Mouse (Mus musculus) heart, adult 2 months (tissue): Measurements from ENCODE around the gene Sf3b4. TPM values are rescaled to one million over a fixed set of nuclear protein-coding genes. Genes with fewer than 3 reads are reported as not detected.

Source experiments
- DNase-seq, 2 experiments: peaks; one replicate each; pipeline ENCODE4 v3.0.0; 2021
- H3K27ac ChIP-seq: fragments of 200-600 bp; 2 replicates; pipeline ENCODE4 v1.8.1; 2022
- H3K27me3 ChIP-seq: fragments of 200-500 bp; 2 replicates; pipeline ENCODE4 v1.6.1; 2012; ENCODE audit warnings: mild to moderate bottlenecking, low read length, inconsistent platforms, mixed read lengths; ENCODE audit not compliant: control insufficient read depth, insufficient read depth
- H3K36me3 ChIP-seq: fragments of 200-500 bp; 2 replicates; pipeline ENCODE4 v1.6.1; 2012; ENCODE audit warnings: low read length, inconsistent platforms; ENCODE audit not compliant: control insufficient read depth, insufficient read depth
- H3K4me1 ChIP-seq: fragments of 200-500 bp; 2 replicates; pipeline ENCODE4 v1.6.1; 2011; ENCODE audit warnings: low read length; ENCODE audit not compliant: control insufficient read depth, insufficient read depth
- H3K4me3 ChIP-seq: fragments of 200-600 bp; 2 replicates; pipeline ENCODE4 v1.8.1; 2022
- H3K79me2 ChIP-seq: fragments of 200-500 bp; replicated peaks from 2 replicates; pipeline ENCODE4 v1.6.1; 2012; ENCODE audit warnings: mild to moderate bottlenecking, inconsistent platforms, low read length, moderate library complexity, mixed read lengths; ENCODE audit not compliant: control insufficient read depth, insufficient read depth
- H3K9ac ChIP-seq: fragments of 200-500 bp; 2 replicates; pipeline ENCODE4 v1.6.1; 2012; ENCODE audit warnings: low read depth, mild to moderate bottlenecking, control low read depth, inconsistent platforms, low read length, mixed read lengths
- CTCF ChIP-seq: fragments of 200-600 bp; IDR thresholded peaks from 2 replicates; pipeline ENCODE4 v1.8.1; 2022; ENCODE audit warnings: antibody characterized with exemption, mild to moderate bottlenecking, moderate library complexity
- EP300 ChIP-seq: fragments of 200-500 bp; IDR thresholded peaks from 2 replicates; pipeline ENCODE4 v1.6.1; 2011; ENCODE audit warnings: low read depth, low read length, control low read depth; ENCODE audit not compliant: insufficient read depth
- POLR2A ChIP-seq: fragments of 200-500 bp; IDR thresholded peaks from 2 replicates; pipeline ENCODE4 v1.6.1; 2011; ENCODE audit warnings: mild to moderate bottlenecking, low read depth, low read length, control low read depth; ENCODE audit not compliant: insufficient read depth
- WGBS: fragments of 180-500 bp; shearing (Covaris S2); methylation state at CpG from one replicate; pipeline ENCODE4 v1.1.7; 2018; 5-methylcytosine and 5-hydroxymethylcytosine counted together
- intact Hi-C: fragments of 180-260 bp; cut with DNase I; formaldehyde crosslinking; loops from one replicate; pipeline ENCODE4 v1.15.1; 2025
- microRNA-seq, 2 experiments: library from miRNA; unstranded; fragments of <30 nt; microRNA quantifications; one replicate each; pipeline ENCODE4 v1.2.0; 2021
- polyA plus RNA-seq: library from polyadenylated mRNA; depleted of rRNA; stranded (reverse); fragments of >200 nt; gene quantifications from 2 replicates; pipeline ENCODE4 v1.2.3, GENCODE M21; 2012; rRNA removed
- total RNA-seq, 2 experiments: library from RNA; stranded (reverse); gene quantifications; 2 replicates each; pipeline ENCODE4 v1.2.3; 2021

The Sf3b4 gene
- total and polyA plus RNA-seq, 3 experiments, result 15.7 to 23.0 (median 16.5) TPM

GRCm38 (mm10) chr3:96225421-96225820, 53.3 kb downstream of the Sf3b4 start:
- Histone ChIP-seq H3K79me2 (peaks cover 2% of the 10 kb centered on the region; the same call in 1 of the 2 replicates), H3K9ac (no peak overlapping the region), H3K36me3 (peaks cover 2% of the 10 kb centered on the region), H3K4me3 (no peak overlapping the region), H3K27me3 (no peaks in the 10 kb centered on the region), H3K27ac (no peak overlapping the region), H3K4me1 (peaks cover 7% of the 10 kb centered on the region)
- TF ChIP-seq POLR2A (no peak), EP300 (no peak), CTCF (no peak)
- peak in 1 of 2 experiments; percentile 10 for DNase-seq
- intact Hi-C loops, result no loop called here
- 62% methylated on average over 2 of the region's 2 CpGs for WGBS

Small RNAs within 50 kb of the gene (microRNA-seq; reads per million reads assigned to microRNA genes)
- gene Gm44492, result 0 to 0.56 reads per million in 2 experiments

Other genes starting within 250 kb of the Sf3b4 start
- gene Anp32e, start 243.1 kb upstream of the Sf3b4 start, total RNA-seq, result 10 to 100 TPM; 83.0 to 90.9 TPM
- gene Anp32e, start 243.1 kb upstream of the Sf3b4 start, polyA plus RNA-seq, result 15.5 and 29.9 TPM in 2 replicates
- gene Plekho1, start 176.3 kb upstream of the Sf3b4 start, total RNA-seq, result 10 to 100 TPM; 65.4 to 67.5 TPM
- 82.8 and 110 TPM in 2 replicates for gene Plekho1, start 176.3 kb upstream of the Sf3b4 start, polyA plus RNA-seq
- 10 to 100 TPM; 23.0 to 24.5 TPM for gene Vps45, start 113.9 kb upstream of the Sf3b4 start, total RNA-seq
- gene Vps45, start 113.9 kb upstream of the Sf3b4 start, polyA plus RNA-seq, result 4.3 and 7.1 TPM in 2 replicates
- gene Otud7b, start 67.8 kb upstream of the Sf3b4 start, total RNA-seq, result 10 to 100 TPM; 46.0 to 57.4 TPM
- gene Otud7b, start 67.8 kb upstream of the Sf3b4 start, polyA plus RNA-seq, result 10.9 and 15.8 TPM in 2 replicates
- gene Mtmr11, start 10.3 kb upstream of the Sf3b4 start, total RNA-seq, result 1 to 10 TPM; 2.1 to 3.5 TPM
- gene Mtmr11, start 10.3 kb upstream of the Sf3b4 start, polyA plus RNA-seq, result 5.5 and 11.7 TPM in 2 replicates
- gene Sv2a, start 8.8 kb downstream of the Sf3b4 start, total RNA-seq, result 1 to 10 TPM; 3.4 to 5.4 TPM
- gene Sv2a, start 8.8 kb downstream of the Sf3b4 start, polyA plus RNA-seq, result 4.5 and 5.7 TPM in 2 replicates
- gene Bola1, start 47.4 kb downstream of the Sf3b4 start, total RNA-seq, result 10 to 100 TPM; 22.6 to 28.7 TPM
- 22.3 and 36.0 TPM in 2 replicates for gene Bola1, start 47.4 kb downstream of the Sf3b4 start, polyA plus RNA-seq
- 1 to 10 TPM; 1.9 to 2.0 TPM for gene Hist2h2ab, start 47.5 kb downstream of the Sf3b4 start, total RNA-seq
- 0.35 TPM in 1 of 2 replicates, not detected in the other for gene Hist2h2ab, start 47.5 kb downstream of the Sf3b4 start, polyA plus RNA-seq
- gene Hist2h2ac, start 48.5 kb downstream of the Sf3b4 start, total RNA-seq, result 10 to 100 TPM; 18.1 to 26.3 TPM
- 1.3 and 1.5 TPM in 2 replicates for gene Hist2h2ac, start 48.5 kb downstream of the Sf3b4 start, polyA plus RNA-seq
- gene Hist2h2be, start 48.8 kb downstream of the Sf3b4 start, total RNA-seq, result 10 to 100 TPM in 1 of 2 experiments, 1 to 10 TPM in 1; 9.4 to 10.1 TPM
- gene Hist2h2be, start 48.8 kb downstream of the Sf3b4 start, polyA plus RNA-seq, result 6.9 and 11.9 TPM in 2 replicates
- gene Hist2h3c2, start 66.8 kb downstream of the Sf3b4 start, total RNA-seq, result 1 to 10 TPM; 5.5 to 6.2 TPM
- gene Hist2h3c2, start 66.8 kb downstream of the Sf3b4 start, polyA plus RNA-seq, result 9.2 and 12.0 TPM in 2 replicates
- 100 to 1,000 TPM; 189 to 218 TPM for gene Hist2h2aa2, start 67.9 kb downstream of the Sf3b4 start, total RNA-seq
- gene Hist2h2aa2, start 67.9 kb downstream of the Sf3b4 start, polyA plus RNA-seq, result 33.9 and 73.5 TPM in 2 replicates
- gene Hist2h2aa1, start 73.2 kb downstream of the Sf3b4 start, total RNA-seq, result 10 to 100 TPM in 1 of 2 experiments, 1 to 10 TPM in 1; 7.1 to 13.0 TPM
- gene Hist2h2aa1, start 73.2 kb downstream of the Sf3b4 start, polyA plus RNA-seq, result 60.4 and 124 TPM in 2 replicates
- gene Hist2h3c1, start 74.4 kb downstream of the Sf3b4 start, total RNA-seq, result not detected
- gene Hist2h3c1, start 74.4 kb downstream of the Sf3b4 start, polyA plus RNA-seq, result not detected in 2 replicates
- gene Hist2h4, start 91.0 kb downstream of the Sf3b4 start, total RNA-seq, result 10 to 100 TPM; 11.6 to 14.0 TPM
- 1.1 and 1.4 TPM in 2 replicates for gene Hist2h4, start 91.0 kb downstream of the Sf3b4 start, polyA plus RNA-seq
- 10 to 100 TPM; 11.5 to 18.3 TPM for gene Hist2h3b, start 96.3 kb downstream of the Sf3b4 start, total RNA-seq
- gene Hist2h3b, start 96.3 kb downstream of the Sf3b4 start, polyA plus RNA-seq, result 0.94 and 5.2 TPM in 2 replicates
- gene Hist2h2bb, start 97.4 kb downstream of the Sf3b4 start, total RNA-seq, result 10 to 100 TPM; 34.1 to 34.7 TPM
- 1.2 TPM in 1 of 2 replicates, not detected in the other for gene Hist2h2bb, start 97.4 kb downstream of the Sf3b4 start, polyA plus RNA-seq
- gene Fcgr1, start 121.6 kb downstream of the Sf3b4 start, total RNA-seq, result 1 to 10 TPM; 1.2 to 1.3 TPM
- gene Fcgr1, start 121.6 kb downstream of the Sf3b4 start, polyA plus RNA-seq, result 1.1 and 2.4 TPM in 2 replicates